Mouse (Mus musculus): ENCODE results near the gene Hexim1. TPM values are rescaled to one million over a fixed set of nuclear protein-coding genes. Genes with fewer than 3 reads are reported as not detected.

Gene Hexim1
- total RNA-seq (2023) = 130 TPM

DNA sequence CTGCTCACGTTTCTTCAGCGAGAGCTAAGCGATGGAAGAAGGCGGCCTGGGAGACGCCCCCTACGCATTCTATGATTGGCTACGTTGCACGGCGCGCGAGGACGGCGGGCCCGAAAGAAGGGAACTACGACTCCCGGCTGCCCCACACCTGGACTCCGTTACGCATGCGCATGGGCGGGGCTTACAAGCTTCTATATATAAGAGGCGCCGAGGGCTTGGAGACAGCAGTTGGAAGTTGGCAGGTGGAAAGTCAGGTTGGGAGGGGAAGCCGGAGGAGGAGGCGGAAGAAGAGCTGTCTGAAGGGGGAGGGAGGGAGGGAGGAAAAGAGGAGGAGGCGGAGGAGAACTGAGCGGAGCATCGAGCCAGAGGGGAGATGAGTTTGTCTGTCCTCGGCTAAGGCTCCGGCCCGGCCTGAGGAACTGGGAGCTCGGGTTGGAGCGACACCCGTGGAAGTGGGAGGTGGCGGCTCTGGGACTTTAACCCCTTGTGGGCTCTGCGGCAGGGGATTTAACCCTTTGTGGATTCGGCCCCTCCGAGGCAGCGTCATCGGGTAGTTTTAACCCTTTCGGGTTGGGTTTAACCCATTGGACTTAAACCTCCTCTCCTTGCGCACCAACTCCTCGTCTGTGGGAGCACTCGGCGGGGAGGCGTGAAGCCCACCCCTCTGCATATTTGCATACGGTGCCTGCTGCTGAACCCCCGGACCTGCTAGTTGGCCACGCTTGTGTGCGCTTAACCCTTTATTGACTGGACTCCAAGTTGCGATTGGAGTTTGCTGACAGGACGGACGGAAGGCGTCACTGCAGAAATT, at the start of gene Hexim1:
Gene Hexim1 (plus strand): TSS at position 224 of the 811 bp plus-strand sequence.

GRCm38 (mm10) chr11:103101481-103101865, 14.6 kb upstream of the Hexim1 start, which contains the start of the genes Plcd3 and Acbd4:
Plcd3 (minus strand) TSS chr11:103101658.
Acbd4 (plus strand) TSS chr11:103101682.

DNA sequence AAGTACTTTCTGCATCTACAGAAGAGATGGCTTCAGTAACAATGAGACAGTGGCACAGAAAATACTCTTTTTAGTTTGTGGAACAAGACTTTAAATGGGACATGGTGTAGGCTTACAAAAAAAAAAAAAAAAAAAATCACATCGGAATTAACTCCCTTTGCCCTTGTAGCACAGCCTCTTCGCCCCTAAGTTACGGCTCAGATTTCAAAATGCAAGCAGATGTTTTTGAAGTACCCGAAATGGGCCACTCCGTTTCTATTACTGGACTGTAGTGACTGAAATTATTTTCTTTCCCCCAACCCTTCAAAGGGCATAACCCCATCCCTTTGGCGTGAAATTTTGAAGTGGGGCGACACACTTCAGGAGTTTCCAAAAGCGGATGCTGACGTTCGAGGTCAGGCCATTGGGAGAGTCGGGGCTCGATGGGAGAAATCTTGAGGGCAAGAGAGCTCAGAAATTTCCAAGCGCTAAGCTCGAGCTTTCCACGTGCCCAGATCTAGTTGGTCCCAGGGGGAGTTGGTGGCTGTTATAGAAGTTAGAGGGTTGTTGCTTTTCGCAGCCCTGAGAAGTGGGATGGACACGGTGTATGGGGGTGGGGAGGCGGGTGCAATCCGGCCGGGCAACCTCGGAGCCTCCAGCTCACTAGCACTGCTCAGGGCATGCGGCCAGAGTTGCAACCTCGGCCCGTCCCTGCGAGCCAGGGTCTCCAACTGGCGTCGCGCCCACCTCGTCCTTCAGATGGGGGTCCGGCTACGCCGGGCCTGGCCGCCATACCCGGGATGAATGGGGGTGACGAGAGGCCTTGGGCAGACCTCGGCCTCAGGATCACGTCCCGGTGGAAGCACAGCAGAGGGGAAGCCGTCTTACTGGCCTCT, 15.9 kb downstream of the Hexim1 start, which contains the start of gene Hexim2:
Gene Hexim2 (plus strand): TSS at position 729 of the 875 bp plus-strand sequence.

Other genes with a start within 250 kb of the Hexim1 start
- 128 TPM for gene Eftud2, start 235.2 kb upstream of the Hexim1 start, total RNA-seq (2023)
- gene Ccdc103, start 235.0 kb upstream of the Hexim1 start, total RNA-seq (2023) = not detected
- gene Fam187a, start 231.1 kb upstream of the Hexim1 start, total RNA-seq (2023) = not detected
- not detected for gene Gfap, start 215.3 kb upstream of the Hexim1 start, total RNA-seq (2023)
- 0.38 TPM for gene Kif18b, start 191.1 kb upstream of the Hexim1 start, total RNA-seq (2023)
- gene C1ql1, start 169.5 kb upstream of the Hexim1 start, total RNA-seq (2023) = not detected
- 68.1 TPM for gene Nmt1, start 88.0 kb upstream of the Hexim1 start, total RNA-seq (2023)
- gene Dcakd, start 87.9 kb upstream of the Hexim1 start, total RNA-seq (2023) = 17.7 TPM
- not detected for gene Plcd3, start 14.6 kb upstream of the Hexim1 start, total RNA-seq (2023)
- 33.8 TPM for gene Acbd4, start 14.5 kb upstream of the Hexim1 start, total RNA-seq (2023)
- gene Hexim2, start 16.2 kb downstream of the Hexim1 start, total RNA-seq (2023) = 2.7 TPM
- gene Fmnl1, start 54.9 kb downstream of the Hexim1 start, total RNA-seq (2023) = 440 TPM
- gene 1700023F06Rik, start 92.3 kb downstream of the Hexim1 start, total RNA-seq (2023) = not detected
- gene Spata32, start 102.2 kb downstream of the Hexim1 start, total RNA-seq (2023) = not detected
- gene Map3k14, start 151.2 kb downstream of the Hexim1 start, total RNA-seq (2023) = 68.2 TPM
- 65.6 TPM for gene Arhgap27, start 247.5 kb downstream of the Hexim1 start, total RNA-seq (2023)